Mouse (Mus musculus): ENCODE data around the gene Ankrd13c. TPM values are rescaled to one million over a fixed set of nuclear protein-coding genes. Genes with fewer than 3 reads are reported as not detected.

The Ankrd13c gene
- total and polyA plus RNA-seq, 2 experiments from 2014 or later, result 26.2 to 31.6 TPM

- Histone ChIP-seq H3K36me3 (ENCODE audit: insufficient read depth, low read length) (no peaks in the 10 kb centered on the region), H3K9me3 (ENCODE audit: low read length) (no peaks in the 10 kb centered on the region), H3K27ac (ENCODE audit: low read depth, low read length) (peak within 1 kb of the TSS; percentile 65), H3K4me1 (ENCODE audit: insufficient read depth, low read length) (peaks cover 4% of the 10 kb centered on the region; the same call in 1 of the 2 replicates), H3K9ac (replicated peaks; ENCODE audit: low read length, poor library complexity, severe bottlenecking) (peak within 1 kb of the TSS; percentile 78), H3K4me2 (ENCODE audit: low read depth, low read length, poor library complexity, severe bottlenecking) (peak within 1 kb of the TSS; percentile 66), H3K27me3 (ENCODE audit: insufficient read depth, low read length) (no peaks in the 10 kb centered on the region), H3K4me3 (ENCODE audit: low read depth, low read length) (peak within 1 kb of the TSS; percentile 70)
- WGBS, result under 1% methylated on average over 55 of the region's 55 CpGs
- no peak for TF ChIP-seq CTCF (IDR thresholded peaks at IDR 0.05)
- ATAC-seq (ENCODE audit: low FRiP score) (peak; percentile 97), DNase-seq (ENCODE audit: low spot score) (peak; percentile 97)
Observed at GRCm38 (mm10) chr3:158036329-158036988, 89.4 kb downstream of the Ankrd13c start, which contains the start of the genes Srsf11 and Lrrc40. Gene Srsf11 (minus strand): TSS chr3:158036639. Gene Lrrc40 (plus strand): TSS chr3:158036662.

GRCm38 (mm10) chr3:158038106-158038505, 91.1 kb downstream of the Ankrd13c start:
- Histone ChIP-seq H3K4me1 (ENCODE audit: insufficient read depth, low read length) (peaks cover 4% of the 10 kb centered on the region; the same call in 1 of the 2 replicates), H3K4me3 (ENCODE audit: low read depth, low read length) (no peak overlapping the region), H3K9ac (replicated peaks; ENCODE audit: low read length, poor library complexity, severe bottlenecking) (no peak overlapping the region), H3K4me2 (ENCODE audit: low read depth, low read length, poor library complexity, severe bottlenecking) (no peak overlapping the region), H3K27me3 (ENCODE audit: insufficient read depth, low read length) (no peaks in the 10 kb centered on the region), H3K36me3 (ENCODE audit: insufficient read depth, low read length) (no peaks in the 10 kb centered on the region), H3K27ac (ENCODE audit: low read depth, low read length) (no peak overlapping the region), H3K9me3 (ENCODE audit: low read length) (no peaks in the 10 kb centered on the region)
- no peak for TF ChIP-seq CTCF (IDR thresholded peaks at IDR 0.05)
- 84% methylated on average over 3 of the region's 3 CpGs for WGBS
- DNase-seq (ENCODE audit: low spot score) (no peak), ATAC-seq (ENCODE audit: low FRiP score) (no peak)

GRCm38 (mm10) chr3:158040755-158041154, 93.7 kb downstream of the Ankrd13c start:
- 87% methylated on average over 2 of the region's 2 CpGs for WGBS

GRCm38 (mm10) chr3:158049508-158049907, 102.5 kb downstream of the Ankrd13c start:
- Histone ChIP-seq H3K36me3 (ENCODE audit: insufficient read depth, low read length) (0 out of 2 replicates have a peak, but pooled peaks cover 2% of the 10 kb centered on the region), H3K4me1 (ENCODE audit: insufficient read depth, low read length) (no peaks in the 10 kb centered on the region), H3K27ac (ENCODE audit: low read depth, low read length) (no peak overlapping the region), H3K27me3 (ENCODE audit: insufficient read depth, low read length) (no peaks in the 10 kb centered on the region), H3K4me2 (ENCODE audit: low read depth, low read length, poor library complexity, severe bottlenecking) (no peak overlapping the region), H3K4me3 (ENCODE audit: low read depth, low read length) (no peak overlapping the region), H3K9ac (replicated peaks; ENCODE audit: low read length, poor library complexity, severe bottlenecking) (no peak overlapping the region), H3K9me3 (ENCODE audit: low read length) (no peaks in the 10 kb centered on the region)
- TF ChIP-seq CTCF (IDR thresholded peaks at IDR 0.05), result peak; percentile 55
- DNase-seq (ENCODE audit: low spot score) (peak; percentile 6), ATAC-seq (ENCODE audit: low FRiP score) (no peak)
- WGBS, result 81% methylated on average over 2 of the region's 2 CpGs

More at GRCm38 (mm10) chr3:158040755-158041154, 93.7 kb downstream of the Ankrd13c start:
- no peaks in the 10 kb centered on the region for H3K9me3 ChIP-seq (ENCODE audit: low read length)
- no peak overlapping the region for H3K9ac ChIP-seq (replicated peaks; ENCODE audit: low read length, poor library complexity, severe bottlenecking)
- no peak overlapping the region for H3K4me2 ChIP-seq (ENCODE audit: low read depth, low read length, poor library complexity, severe bottlenecking)
- no peaks in the 10 kb centered on the region for H3K4me1 ChIP-seq (ENCODE audit: insufficient read depth, low read length)
- no peak overlapping the region for H3K4me3 ChIP-seq (ENCODE audit: low read depth, low read length)
- no peaks in the 10 kb centered on the region for H3K27me3 ChIP-seq (ENCODE audit: insufficient read depth, low read length)
- H3K27ac ChIP-seq (ENCODE audit: low read depth, low read length), result no peak overlapping the region
- no peaks in the 10 kb centered on the region for H3K36me3 ChIP-seq (ENCODE audit: insufficient read depth, low read length)
- no peak for TF ChIP-seq CTCF (IDR thresholded peaks at IDR 0.05)
- DNase-seq (ENCODE audit: low spot score), result no peak
- ATAC-seq (ENCODE audit: low FRiP score), result no peak

Other genes with a start within 250 kb of the Ankrd13c start
- 2.5 and 4.0 TPM in 2 replicates for gene Cth, start 22.2 kb upstream of the Ankrd13c start, total RNA-seq (2014; rRNA removed)
- 1.5 and 2.0 TPM in 2 replicates for gene Cth, start 22.2 kb upstream of the Ankrd13c start, polyA plus RNA-seq (2015; fragmentation: Nextera tagmentation; extraction: Ambion mirVana)
- gene Srsf11, start 89.4 kb downstream of the Ankrd13c start, total RNA-seq (2014; rRNA removed), result 187 and 231 TPM in 2 replicates
- gene Srsf11, start 89.4 kb downstream of the Ankrd13c start, polyA plus RNA-seq (2015; fragmentation: Nextera tagmentation; extraction: Ambion mirVana), result 152 and 188 TPM in 2 replicates
- 44.3 and 49.5 TPM in 2 replicates for gene Lrrc40, start 89.4 kb downstream of the Ankrd13c start, total RNA-seq (2014; rRNA removed)
- gene Lrrc40, start 89.4 kb downstream of the Ankrd13c start, polyA plus RNA-seq (2015; fragmentation: Nextera tagmentation; extraction: Ambion mirVana), result 52.9 and 53.8 TPM in 2 replicates